Mouse (Mus musculus): ENCODE results near the gene Zfp770.
"Not testable (repeated sequence)": the region's sequence is repeated elsewhere in the genome, so short reads cannot be mapped to it uniquely, and the experiment has no call there.

The Zfp770 gene

DNA sequence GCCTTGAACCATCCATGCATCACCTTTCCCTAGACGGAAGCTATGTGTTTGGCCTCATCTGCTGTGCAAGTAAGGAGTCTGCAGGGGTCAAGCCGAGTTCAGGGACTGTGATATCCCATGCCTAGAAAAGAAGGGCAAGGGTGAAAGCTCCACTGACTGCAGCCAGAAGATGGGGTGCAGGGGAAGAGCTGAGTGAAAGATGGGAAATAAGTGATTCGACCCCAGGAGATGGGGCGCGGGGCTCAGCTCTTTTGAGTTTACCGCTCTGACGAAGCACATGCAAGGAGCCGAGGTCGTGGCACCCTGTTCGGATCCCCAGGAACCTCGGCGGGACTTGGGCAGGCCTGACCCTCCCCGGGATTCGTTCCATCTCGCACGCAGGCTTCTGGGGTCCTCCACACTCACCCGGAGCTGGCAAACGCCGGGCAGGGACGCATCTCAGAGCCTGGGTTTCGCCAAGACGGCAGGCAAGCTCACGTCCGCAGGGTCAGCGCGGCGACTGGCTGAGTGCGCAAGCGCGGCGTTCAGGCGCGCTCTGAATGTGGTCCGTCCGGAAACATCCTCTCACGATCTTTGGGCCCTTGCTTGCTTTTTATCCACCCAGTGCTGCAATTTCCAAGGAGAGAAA is at the start of gene Zfp770:
Gene Zfp770, minus strand, starts transcription at position 538 of the 628 bp plus-strand sequence.
- peak; percentile 77 for DNase-seq (ENCODE audit: low spot score)

DNA sequence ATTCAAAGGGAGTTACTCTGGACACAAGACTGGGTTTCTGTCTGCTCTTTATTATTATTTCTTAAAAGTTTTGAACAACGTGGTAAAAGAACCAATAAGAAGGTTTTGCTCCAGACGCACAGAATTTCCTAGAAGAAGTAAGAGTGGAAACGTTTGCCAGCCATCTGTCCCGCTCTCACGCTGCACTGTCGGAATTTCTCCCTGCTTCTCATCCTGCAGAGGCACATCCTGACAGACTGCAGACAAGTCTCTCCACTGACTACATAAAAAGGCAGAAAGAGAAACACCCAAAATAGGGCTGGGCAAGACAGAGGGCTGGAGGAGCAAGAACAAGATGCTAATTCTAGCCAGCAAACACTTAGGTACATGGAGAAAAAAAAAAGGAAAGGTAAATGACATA is 48.2 kb upstream of the Zfp770 start:
- DNase-seq (ENCODE audit: low spot score), result no peak

DNA sequence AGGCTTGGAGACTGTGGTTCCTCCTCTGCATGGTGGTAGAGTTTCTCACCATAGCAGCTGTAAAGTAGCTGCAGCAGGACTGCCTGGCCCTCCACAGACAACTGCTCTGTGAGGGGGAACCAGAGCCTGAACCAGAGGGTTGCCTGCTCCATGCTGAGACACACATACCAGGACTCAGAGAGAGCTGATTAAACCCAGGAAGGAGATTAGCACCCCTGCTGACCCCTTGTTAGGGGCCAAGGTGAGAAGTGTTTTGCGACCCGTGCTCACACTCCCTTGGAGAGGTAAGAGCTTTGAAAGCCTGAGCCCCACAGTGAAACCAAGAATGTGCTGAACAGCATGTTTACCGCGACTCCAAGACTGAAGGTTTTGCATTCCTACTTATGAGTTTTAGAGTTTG is 36.4 kb upstream of the Zfp770 start:
- DNase-seq (ENCODE audit: low spot score), result no peak

DNA sequence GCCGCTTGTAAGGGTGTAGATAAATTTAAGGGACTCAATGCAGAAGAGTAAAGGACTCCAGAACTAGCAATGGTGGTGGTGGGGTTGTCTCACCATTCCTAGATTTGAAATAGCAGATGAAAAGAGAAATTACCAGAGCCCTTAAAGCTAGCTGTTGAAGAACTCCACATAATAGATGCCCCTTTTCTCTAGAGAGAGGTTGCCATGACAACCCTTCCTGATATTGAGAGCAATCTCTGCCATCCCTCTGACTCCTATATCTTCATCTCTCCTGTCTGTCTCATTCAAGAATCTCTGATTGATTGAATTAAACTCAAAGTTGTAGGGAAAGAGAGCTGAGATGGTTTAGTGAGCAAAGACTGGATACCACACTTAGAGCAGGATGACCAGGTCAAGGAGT is 35.3 kb upstream of the Zfp770 start:
- DNase-seq (ENCODE audit: low spot score), result no peak

DNA sequence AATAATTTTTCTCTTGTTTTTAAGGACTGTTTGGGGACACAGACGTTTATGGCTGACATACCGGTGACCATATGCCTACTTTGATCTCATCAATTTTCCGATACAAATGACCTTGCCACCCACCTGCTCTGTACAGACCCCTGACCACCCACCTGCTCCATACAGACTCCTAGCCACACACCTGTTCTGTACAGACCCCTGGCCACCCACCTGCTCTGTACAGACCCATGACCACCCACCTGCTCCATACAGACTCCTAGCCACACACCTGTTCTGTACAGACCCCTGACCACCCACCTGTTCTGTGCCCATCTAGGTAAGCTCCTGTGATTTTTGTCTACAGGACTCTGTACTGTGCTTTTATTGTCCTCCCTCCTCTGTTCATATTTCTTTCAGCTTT is 34.3 kb upstream of the Zfp770 start:
- no peak for DNase-seq (ENCODE audit: low spot score)

DNA sequence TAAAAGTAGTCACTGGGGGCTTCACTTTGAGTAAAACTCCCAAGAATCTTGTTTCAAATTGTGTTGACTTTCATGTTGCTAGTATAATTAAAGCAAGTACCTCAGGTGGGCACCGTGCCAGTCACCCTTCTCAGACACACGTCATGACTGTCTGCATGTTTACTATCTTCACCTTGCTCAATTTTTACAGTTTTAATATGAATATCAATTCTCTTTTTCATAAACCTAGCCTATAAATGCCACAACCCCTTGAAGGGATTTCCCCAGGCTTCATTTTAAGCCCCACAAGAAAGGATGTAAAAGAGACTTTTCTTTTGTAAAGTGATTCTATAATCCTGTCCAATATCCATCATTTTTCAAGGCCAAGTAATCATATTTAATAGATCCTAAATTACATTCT is 30.0 kb upstream of the Zfp770 start:
- no peak for DNase-seq (ENCODE audit: low spot score)

DNA sequence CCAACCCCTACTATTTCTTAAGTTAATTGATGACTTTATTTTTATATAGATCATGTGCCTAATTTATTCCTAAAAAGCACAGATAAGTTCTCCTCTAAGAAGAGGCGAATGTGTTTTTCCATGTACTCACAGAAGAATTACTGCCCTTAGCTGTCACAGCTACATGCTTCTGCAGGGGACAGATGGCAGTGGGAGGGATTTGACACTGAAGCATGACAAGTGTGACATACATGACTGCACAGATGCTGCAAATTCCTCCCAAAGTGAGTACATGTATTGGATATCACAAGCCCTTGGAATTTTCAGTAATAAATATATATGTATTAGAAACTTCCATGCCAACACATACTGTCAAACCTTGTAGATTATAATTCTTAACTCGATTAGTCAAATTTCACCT is 27.4 kb upstream of the Zfp770 start:
- DNase-seq (ENCODE audit: low spot score), result no peak

DNA sequence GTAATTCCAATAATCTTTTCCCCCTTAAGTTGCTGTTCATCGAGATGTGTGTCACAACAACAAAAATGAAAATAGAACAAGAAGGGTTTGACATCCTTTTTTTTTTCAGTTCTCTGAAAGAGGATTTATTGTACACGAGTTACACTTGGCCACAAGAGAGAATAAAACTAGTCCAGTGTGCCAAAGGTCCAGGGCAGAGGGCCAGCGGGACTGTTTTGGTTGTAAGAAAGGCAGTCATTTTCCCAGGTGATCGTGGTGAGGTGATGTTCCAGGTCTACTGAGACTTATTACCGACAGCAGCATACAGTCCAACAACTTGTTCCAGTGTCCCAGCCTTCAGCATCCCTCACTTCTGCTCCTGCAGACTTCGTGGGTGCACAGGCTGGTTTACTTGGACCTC is 3.8 kb upstream of the Zfp770 start:
- no peak for DNase-seq (ENCODE audit: low spot score)

DNA sequence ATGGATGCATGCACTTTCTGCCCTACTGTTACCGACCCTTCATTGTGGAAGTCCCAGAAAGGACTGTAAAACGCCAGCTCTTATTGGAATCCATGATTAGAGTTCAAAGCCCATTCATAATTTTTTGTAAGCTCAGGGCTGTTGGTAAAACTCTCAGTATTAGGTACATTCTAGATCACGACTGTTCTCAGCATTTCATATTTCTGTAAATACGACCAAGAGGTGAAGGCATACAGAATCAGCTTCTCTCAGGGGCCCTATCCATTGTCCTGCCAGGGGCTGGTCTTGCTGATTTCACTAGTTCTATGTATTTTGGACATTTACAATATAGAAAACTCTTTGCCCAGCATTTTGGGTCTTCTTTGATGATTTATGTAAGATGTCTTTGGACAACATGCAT is 305 bp upstream of the Zfp770 start:
- DNase-seq (ENCODE audit: low spot score), result no peak

DNA sequence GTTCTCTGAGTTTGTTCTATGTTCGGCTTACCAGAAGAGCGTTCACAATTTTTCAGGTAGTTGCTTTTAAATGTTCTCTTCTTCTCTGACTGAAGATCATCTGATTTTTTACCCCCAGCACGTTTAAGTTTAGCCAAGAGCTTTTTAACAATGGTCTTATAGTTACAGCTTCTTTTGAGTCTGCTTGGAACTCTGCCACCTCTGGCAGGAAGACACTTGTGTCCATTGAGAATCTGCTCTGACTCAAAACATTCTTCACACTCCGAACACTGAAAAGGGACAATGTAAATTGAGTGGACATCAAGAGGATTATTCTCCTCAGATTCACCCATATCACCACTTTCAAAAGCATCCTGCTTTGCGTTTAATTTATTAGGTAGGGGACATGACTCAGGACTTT is 4.8 kb downstream of the Zfp770 start:
- no peak for DNase-seq (ENCODE audit: low spot score)

DNA sequence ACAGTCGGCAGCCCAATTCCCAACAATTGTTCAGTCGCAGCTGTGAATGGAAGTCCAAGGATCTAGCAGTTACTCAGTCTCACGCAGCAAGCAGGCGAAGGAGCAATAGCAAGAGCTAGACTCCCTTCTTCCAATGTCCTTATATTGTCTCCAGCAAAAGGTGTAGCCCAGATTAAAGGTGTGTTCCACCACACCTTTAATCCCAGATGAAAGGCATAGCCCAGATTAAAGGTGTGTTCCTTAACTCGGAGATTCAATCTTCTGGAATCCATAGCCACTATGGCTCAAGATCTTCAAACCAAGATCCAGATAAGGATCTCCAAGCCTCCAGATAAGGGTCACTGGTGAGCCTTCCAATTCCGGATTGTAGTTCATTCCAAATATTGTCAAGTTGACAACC is 14.3 kb downstream of the Zfp770 start, which contains the start of gene Aqr:
Gene Aqr, minus strand, starts transcription at position 101 of the 400 bp plus-strand sequence.
- not testable (repeated sequence) for DNase-seq (ENCODE audit: low spot score)

DNA sequence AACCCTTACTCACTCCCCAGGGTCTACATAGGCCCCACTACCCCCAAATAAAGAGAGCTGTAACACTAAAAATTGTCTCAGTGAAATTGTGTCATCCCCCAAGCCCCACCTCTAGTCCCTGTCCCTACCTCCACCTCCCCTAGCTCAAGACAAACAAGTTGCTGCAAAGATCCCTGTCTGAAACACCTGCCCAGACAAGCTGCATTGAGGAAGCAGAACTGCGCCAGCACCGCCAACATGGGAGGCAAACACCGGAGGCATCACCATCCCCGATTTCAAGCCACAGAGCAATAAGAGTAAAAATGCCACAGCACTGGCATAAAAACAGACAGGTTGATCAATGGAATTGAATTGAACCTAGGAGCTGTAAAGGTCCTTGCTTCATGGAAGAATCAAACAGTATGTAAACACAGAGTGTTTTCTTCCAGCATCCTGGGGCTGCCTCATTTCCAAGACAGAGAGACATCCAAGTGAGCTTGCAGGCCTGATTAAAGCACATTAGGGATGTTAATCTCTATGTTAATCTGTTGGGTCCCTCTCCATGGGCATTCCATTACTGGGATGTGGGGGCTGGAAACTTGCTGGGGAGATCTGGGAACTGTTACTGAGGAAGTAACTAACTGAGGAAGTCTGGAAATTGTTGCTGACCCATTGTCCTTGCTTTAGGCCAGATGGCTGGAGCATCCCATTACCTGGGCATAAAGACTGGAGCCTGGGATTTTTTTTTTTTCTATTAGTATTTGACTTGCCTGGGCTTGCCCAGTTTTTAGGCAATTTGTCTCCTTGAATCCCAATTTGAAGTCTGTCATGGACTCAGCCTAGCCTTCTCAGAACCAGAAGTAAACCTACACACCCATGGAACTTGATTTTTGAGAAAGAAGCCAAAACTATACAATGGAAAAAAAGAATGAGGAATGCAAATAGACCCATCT is 23.2 kb downstream of the Zfp770 start:
- DNase-seq (ENCODE audit: low spot score), result no peak

DNA sequence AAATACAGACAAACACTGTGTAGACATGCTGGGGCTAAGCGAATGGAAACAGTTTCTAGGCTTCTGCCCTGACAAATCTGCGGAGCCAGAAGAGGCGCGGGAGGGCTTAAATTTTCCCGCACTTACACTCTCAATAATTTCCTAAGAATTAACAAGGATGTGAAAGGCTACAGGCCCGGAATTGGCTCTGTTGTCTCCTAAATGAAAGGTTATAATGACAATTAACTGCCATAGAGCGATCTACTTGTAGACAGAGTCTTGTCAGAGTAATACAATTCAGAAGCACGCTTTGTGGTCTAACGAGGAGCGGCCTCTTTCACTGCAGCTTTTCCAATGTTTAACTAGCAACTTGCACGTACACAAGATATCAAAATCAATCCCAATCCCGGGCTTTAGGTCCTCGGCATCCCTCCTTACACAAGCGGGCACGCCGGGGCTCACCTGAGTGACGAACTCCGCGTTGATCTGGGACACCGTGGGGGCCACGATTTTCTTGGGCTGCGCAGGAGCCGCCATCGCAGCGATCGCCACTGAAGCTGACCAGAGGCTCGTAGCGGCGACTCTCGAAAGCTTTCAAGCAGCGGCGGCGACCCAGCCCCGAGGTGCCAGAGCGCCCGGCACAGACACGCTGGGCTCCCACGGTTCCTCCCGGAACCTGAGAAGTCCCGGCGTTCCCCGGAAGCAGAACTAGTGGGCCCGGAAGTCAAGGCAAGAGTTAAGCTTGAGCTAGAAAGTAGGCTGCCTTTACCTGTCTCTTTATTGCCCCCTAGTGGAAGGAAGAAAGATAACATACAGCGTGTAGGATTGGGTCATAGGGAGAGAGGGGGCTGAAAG is 26.4 kb downstream of the Zfp770 start:
- DNase-seq (ENCODE audit: low spot score), result peak; percentile 58

DNA sequence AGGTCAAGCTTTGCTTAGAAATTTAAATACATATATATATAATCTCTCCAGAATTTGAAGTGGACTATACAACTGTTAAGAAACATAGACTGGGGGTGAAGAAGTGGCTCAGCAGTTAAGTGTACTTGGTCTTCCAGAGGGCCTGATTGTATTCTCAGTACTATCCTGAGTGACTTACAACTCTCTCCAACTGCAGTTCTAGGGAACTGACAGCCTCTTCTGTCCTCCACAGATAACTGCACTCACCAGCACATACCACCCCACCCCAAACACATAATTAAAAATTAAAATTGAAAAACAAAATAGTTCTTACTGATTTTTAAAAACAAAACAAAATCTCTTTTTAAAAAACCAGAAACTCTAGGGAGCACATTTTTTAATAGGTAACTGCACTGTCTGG is 28.0 kb downstream of the Zfp770 start:
- no peak for DNase-seq (ENCODE audit: low spot score)

DNA sequence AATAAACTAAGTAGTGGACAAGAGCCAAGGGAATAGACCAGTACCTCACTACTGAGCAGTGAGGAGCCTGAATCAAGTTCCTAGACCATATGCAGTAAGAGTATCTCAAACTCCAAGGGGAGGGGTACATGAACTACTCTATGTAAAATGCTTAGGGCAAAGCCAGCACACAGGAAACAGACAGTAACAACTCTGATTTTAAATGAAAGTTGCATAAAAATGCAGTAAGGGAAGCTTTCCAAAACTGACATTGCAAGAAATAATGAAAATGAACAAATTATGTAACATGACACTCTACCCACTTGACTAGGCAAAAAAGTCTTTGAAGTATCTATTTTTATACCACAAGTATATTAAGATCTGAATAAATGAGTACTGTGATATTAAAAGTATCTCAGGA is 33.4 kb downstream of the Zfp770 start:
- no peak for DNase-seq (ENCODE audit: low spot score)

DNA sequence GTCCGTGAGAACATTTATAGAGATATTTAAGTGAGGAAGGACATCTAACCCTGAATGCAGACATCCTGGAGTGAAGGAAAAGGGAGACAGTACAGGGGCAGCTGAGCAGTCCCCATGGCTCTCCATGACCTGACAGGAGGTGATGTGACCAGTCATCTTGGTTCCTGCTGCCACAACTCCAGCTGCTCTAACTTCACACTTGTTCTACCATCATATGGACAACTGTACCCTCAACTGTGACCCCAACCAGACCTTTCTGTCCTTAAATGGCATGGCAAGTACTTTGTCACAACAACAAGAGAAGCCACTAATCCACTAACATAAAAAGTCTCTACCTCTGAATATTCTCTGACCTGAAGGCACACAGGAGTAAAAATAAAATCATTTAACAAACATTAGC is 39.3 kb downstream of the Zfp770 start:
- DNase-seq (ENCODE audit: low spot score), result no peak

DNA sequence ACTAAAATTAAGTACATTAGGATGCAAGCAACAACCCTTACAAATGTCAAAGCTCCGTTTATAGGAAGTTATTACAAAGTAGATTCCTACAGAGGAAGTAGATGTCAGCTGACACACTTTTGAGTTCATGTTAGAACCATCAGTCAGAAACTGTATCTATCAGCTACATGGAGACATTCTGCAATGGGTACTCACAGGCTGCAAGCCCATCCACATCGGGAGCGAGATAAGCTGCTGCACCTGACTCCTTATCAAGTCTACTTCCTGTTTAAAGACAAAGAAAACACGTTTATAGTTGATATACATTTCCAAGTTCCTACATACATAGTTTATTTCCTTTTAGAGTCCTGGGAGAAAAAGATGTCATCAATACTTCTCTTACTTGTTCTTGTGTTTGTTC is 43.9 kb downstream of the Zfp770 start:
- no peak for DNase-seq (ENCODE audit: low spot score)

DNA sequence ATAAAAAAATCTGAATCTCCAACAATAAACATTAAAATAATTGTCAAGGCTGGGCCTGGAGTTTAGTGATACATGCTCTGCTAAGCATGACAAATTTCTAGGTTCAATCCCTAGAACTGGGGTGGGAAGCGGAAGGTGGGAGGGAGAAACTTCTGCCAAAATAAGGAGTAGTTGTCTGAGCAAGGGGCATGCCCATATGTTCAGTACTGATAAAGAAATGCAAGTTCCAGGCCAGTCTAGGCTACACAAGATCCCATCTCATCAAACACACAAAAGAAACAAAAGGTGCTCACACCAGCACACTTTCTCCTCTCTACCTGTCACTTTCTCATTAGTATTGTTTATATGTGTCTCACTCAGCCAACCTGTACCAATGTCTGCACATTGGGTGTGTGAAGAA is 44.6 kb downstream of the Zfp770 start:
- no peak for DNase-seq (ENCODE audit: low spot score)

DNA sequence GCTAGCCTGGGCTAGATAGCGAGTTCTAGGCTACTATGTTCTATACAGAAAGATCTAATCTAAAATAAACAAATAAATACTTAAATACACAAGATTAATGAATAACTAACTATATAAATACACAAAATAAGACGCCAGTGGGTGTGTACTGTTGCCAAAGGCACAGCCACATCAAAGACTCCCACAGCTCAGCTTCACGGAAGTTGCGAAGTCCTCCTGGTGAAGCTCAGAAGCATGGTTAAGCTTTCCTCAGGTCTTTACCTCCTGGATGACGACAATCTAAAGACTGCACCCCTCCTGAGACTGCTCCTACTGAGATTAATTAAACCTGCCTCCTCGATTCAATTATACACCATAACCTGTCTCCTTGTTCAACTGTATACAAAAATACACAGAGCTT is 48.0 kb downstream of the Zfp770 start:
- no peak for DNase-seq (ENCODE audit: low spot score)

DNA sequence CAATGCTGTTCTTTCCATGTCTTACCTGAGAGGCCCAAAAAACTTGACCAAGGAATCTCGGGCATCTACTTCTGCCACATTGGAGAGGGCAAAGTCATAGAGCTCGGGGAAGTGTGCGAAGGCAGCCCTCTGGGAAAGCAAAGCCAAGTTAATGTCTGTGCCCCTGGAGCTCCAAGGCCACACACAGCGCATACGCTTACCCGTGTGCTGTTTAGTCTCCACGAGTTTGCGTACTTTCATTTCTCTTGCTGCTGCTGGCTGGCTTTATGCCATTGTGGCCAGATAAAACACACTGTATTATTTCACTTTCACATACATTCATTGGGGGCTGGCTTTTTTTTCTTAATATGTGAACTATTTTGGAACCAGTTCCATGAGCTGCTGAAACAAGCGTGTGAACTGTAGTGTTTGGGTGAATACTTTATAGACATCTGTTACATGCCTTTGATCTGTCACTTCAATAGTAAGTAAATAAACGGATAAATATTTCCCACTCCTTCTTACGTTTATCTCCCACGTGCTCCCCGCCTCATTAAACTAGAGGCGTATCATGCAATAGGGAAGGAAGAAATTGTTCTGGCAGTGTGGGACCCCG is 54.3 kb downstream of the Zfp770 start:
- no peak for DNase-seq (ENCODE audit: low spot score)

DNA sequence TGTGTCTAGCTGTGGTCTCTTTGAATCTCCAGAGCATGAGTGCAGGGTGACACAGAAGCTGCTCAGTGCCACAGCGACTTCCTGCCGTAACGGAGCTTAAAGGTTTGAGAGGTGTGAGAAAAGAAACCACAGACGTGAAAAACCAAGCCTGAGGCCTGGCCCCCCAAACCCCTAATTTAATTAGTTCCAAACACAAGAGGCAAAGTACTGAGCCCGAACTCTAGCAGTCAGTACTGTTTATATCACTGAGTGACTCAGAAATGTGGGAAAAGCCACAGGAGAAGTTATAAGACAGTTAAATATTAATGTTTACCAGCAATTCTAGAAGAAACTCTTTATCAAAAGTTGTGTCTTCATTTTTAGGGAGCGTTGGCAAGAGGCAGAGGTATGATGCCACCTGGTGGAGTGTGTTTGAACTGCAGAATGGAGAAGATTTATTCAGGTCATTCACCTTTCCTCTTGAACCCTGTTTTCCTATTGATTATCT is 55.9 kb downstream of the Zfp770 start:
- peak; percentile 40 for DNase-seq (ENCODE audit: low spot score)

DNA sequence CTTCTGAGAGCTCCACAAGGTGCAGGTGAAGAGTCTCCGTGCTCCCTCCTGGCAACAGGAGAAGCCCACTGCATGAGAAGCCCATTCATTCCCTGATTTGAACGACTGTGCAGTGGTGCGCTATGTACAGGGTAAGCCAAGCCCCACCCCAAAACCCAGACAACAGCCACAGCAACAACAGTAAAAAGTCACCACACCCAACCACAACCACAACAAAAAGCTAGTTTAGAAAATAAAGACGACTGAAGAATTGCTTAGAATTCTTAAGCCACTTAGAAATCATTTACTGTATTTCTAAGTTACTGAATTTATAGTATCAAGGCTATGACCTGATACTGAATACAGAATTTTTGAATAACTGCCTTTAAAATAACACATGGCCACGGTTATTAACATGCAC is 56.4 kb downstream of the Zfp770 start:
- DNase-seq (ENCODE audit: low spot score), result no peak

Measured in ovary, postnatal 14 days (tissue).